Mouse (Mus musculus) heart, adult 2 months (tissue): ENCODE results near the gene Smtn. TPM values are rescaled to one million over a fixed set of nuclear protein-coding genes. Genes with fewer than 3 reads are reported as not detected.

Experiments
- DNase-seq, 2 experiments: peaks; one replicate each; pipeline ENCODE4 v3.0.0; 2021
- H3K27ac ChIP-seq: fragments of 200-600 bp; 2 replicates; pipeline ENCODE4 v1.8.1; 2022
- H3K27me3 ChIP-seq: fragments of 200-500 bp; 2 replicates; pipeline ENCODE4 v1.6.1; 2012; ENCODE audit warnings: mild to moderate bottlenecking, low read length, inconsistent platforms, mixed read lengths; ENCODE audit not compliant: control insufficient read depth, insufficient read depth
- H3K36me3 ChIP-seq: fragments of 200-500 bp; 2 replicates; pipeline ENCODE4 v1.6.1; 2012; ENCODE audit warnings: low read length, inconsistent platforms; ENCODE audit not compliant: control insufficient read depth, insufficient read depth
- H3K4me1 ChIP-seq: fragments of 200-500 bp; 2 replicates; pipeline ENCODE4 v1.6.1; 2011; ENCODE audit warnings: low read length; ENCODE audit not compliant: control insufficient read depth, insufficient read depth
- H3K4me3 ChIP-seq: fragments of 200-600 bp; 2 replicates; pipeline ENCODE4 v1.8.1; 2022
- H3K79me2 ChIP-seq: fragments of 200-500 bp; replicated peaks from 2 replicates; pipeline ENCODE4 v1.6.1; 2012; ENCODE audit warnings: mild to moderate bottlenecking, inconsistent platforms, low read length, moderate library complexity, mixed read lengths; ENCODE audit not compliant: control insufficient read depth, insufficient read depth
- H3K9ac ChIP-seq: fragments of 200-500 bp; 2 replicates; pipeline ENCODE4 v1.6.1; 2012; ENCODE audit warnings: low read depth, mild to moderate bottlenecking, control low read depth, inconsistent platforms, low read length, mixed read lengths
- CTCF ChIP-seq: fragments of 200-600 bp; IDR thresholded peaks from 2 replicates; pipeline ENCODE4 v1.8.1; 2022; ENCODE audit warnings: antibody characterized with exemption, mild to moderate bottlenecking, moderate library complexity
- EP300 ChIP-seq: fragments of 200-500 bp; IDR thresholded peaks from 2 replicates; pipeline ENCODE4 v1.6.1; 2011; ENCODE audit warnings: low read depth, low read length, control low read depth; ENCODE audit not compliant: insufficient read depth
- POLR2A ChIP-seq: fragments of 200-500 bp; IDR thresholded peaks from 2 replicates; pipeline ENCODE4 v1.6.1; 2011; ENCODE audit warnings: mild to moderate bottlenecking, low read depth, low read length, control low read depth; ENCODE audit not compliant: insufficient read depth
- WGBS: fragments of 180-500 bp; shearing (Covaris S2); methylation state at CpG from one replicate; pipeline ENCODE4 v1.1.7; 2018; 5-methylcytosine and 5-hydroxymethylcytosine counted together
- intact Hi-C: fragments of 180-260 bp; cut with DNase I; formaldehyde crosslinking; loops from one replicate; pipeline ENCODE4 v1.15.1; 2025
- polyA plus RNA-seq: library from polyadenylated mRNA; depleted of rRNA; stranded (reverse); fragments of >200 nt; gene quantifications from 2 replicates; pipeline ENCODE4 v1.2.3, GENCODE M21; 2012; rRNA removed
- total RNA-seq, 2 experiments: library from RNA; stranded (reverse); gene quantifications; 2 replicates each; pipeline ENCODE4 v1.2.3; 2021

The Smtn gene
- total and polyA plus RNA-seq, 3 experiments = 137 to 167 (median 154) TPM

DNA sequence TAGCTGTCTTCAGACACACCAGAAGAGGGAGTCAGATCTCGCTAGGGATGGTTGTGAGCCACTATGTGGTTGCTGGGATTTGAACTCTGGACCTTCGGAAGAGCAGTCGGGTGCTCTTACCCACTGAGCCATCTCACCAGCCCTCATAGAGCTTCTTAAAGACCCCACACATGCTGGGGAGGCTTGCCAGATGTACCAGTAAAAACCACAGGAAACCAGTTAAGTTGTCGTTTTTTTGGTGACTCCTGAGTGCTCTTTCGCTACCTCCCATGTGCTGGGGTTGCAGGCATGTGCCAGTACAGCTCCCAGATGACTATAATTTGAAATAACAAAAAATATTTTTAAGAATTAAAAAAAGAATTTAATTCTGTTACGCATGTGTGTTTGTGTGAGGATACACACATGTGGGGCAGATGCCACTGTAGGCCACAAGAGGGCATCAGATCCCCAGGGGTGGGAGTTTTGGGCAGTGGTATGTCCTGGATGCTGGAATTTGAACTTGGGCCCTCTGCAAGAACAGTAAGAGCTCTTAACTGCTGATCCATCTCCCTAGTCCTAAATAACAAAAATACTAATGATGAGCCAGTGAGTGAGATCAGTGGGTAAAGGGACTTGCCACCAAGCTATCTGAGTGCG is 65.8 kb downstream of the Smtn start:
- H3K27ac ChIP-seq = no peak overlapping the region
- H3K79me2 ChIP-seq = no peaks in the 10 kb centered on the region
- no peaks in the 10 kb centered on the region for H3K4me1 ChIP-seq
- DNase-seq = peak in 1 of 2 experiments; percentile 36
- H3K4me3 ChIP-seq = no peak overlapping the region
- intact Hi-C loops = loop anchor here (5.0 kb wide), 1 partner anchor 128 kb away; no protein-coding TSS in a partner anchor
- H3K27me3 ChIP-seq = no peaks in the 10 kb centered on the region
- H3K9ac ChIP-seq = no peak overlapping the region
- H3K36me3 ChIP-seq = no peaks in the 10 kb centered on the region
- no peak for TF ChIP-seq EP300
- TF ChIP-seq POLR2A = no peak
- peak; percentile 84 for TF ChIP-seq CTCF
- WGBS = 93% methylated on average over 7 of the region's 7 CpGs

DNA sequence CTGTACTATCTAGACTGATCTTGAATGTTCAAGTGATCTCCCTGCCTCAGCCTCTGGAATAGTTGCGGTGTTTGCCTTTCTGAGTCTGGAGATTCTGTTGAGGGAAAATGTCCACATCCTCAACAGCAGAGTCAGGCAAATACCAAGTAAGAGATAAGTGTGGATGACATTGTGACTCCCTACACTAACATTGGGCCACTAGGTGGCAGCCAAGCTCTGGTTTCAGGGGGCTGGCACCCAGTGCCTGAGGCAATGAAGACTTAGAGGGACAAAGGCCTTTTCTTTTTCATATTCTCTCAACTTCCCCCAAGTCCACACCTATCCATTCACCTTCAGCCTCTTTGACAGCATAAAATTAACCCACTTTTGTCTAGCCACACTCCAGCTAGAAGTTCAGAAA is 67.9 kb downstream of the Smtn start:
- H3K9ac ChIP-seq = no peak overlapping the region
- no peaks in the 10 kb centered on the region for H3K79me2 ChIP-seq
- no peak overlapping the region for H3K4me3 ChIP-seq
- TF ChIP-seq EP300 = peak; percentile 87; the same call in 1 of the 2 replicates
- TF ChIP-seq POLR2A = no peak
- peak; percentile 96 for TF ChIP-seq CTCF
- H3K36me3 ChIP-seq = no peaks in the 10 kb centered on the region
- no peak overlapping the region for H3K27ac ChIP-seq
- no peaks in the 10 kb centered on the region for H3K27me3 ChIP-seq
- 13% methylated on average over 1 of the region's 1 CpGs for WGBS
- H3K4me1 ChIP-seq = no peaks in the 10 kb centered on the region
- peak; percentile 83 to 90 for DNase-seq
- intact Hi-C loops = loop anchor here (1.0 to 5.0 kb wide), 3 partner anchors 130 to 314 kb away; no protein-coding TSS in a partner anchor

DNA sequence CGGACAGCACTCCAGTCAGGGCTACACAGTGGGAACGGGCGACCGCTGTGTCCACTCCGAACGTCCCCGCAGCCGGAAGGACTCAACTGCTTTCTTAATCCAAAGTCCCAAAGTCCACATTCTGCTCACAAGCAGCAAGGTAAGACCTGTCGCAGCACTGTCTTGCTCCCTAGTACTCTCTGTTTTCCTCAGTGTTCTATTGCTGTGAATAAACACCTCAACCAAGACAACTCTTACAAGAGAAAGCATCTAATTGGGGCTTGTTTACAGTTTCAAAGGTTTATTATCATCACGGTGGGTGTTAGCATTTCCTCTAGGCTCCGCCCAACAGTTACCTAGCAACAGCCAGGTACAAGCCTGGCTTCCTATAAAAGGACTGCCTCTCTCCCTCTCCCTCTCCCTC is 69.0 kb downstream of the Smtn start:
- H3K27me3 ChIP-seq = no peaks in the 10 kb centered on the region
- H3K9ac ChIP-seq = no peak overlapping the region
- H3K4me3 ChIP-seq = no peak overlapping the region
- TF ChIP-seq POLR2A (no peak), CTCF (no peak), EP300 (no peak)
- no peaks in the 10 kb centered on the region for H3K36me3 ChIP-seq
- no peaks in the 10 kb centered on the region for H3K79me2 ChIP-seq
- H3K27ac ChIP-seq = no peak overlapping the region
- WGBS = 42% methylated on average over 11 of the region's 11 CpGs
- no peaks in the 10 kb centered on the region for H3K4me1 ChIP-seq
- DNase-seq = no peak
- intact Hi-C loops = loop anchor here (5.0 kb wide), 1 partner anchor 131 kb away; no protein-coding TSS in a partner anchor

Other genes with a start within 250 kb of the Smtn start
- 10 to 100 TPM; 29.4 to 36.4 TPM for gene Pik3ip1, start 210.2 kb downstream of the Smtn start, total RNA-seq
- 29.5 and 36.2 TPM in 2 replicates for gene Pik3ip1, start 210.2 kb downstream of the Smtn start, polyA plus RNA-seq
- 10 to 100 TPM; 16.4 to 17.1 TPM for gene Limk2, start 131.4 kb downstream of the Smtn start, total RNA-seq
- 39.5 and 41.8 TPM in 2 replicates for gene Limk2, start 131.4 kb downstream of the Smtn start, polyA plus RNA-seq
- 10 to 100 TPM; 19.9 to 21.6 TPM for gene Rnf185, start 88.2 kb downstream of the Smtn start, total RNA-seq
- 23.0 and 35.2 TPM in 2 replicates for gene Rnf185, start 88.2 kb downstream of the Smtn start, polyA plus RNA-seq
- under 1 TPM in 1 of 2 experiments, not detected in 1; 0.09 TPM for gene Pla2g3, start 52.3 kb downstream of the Smtn start, total RNA-seq
- gene Pla2g3, start 52.3 kb downstream of the Smtn start, polyA plus RNA-seq = 0.23 and 0.25 TPM in 2 replicates
- gene Inpp5j, start 35.8 kb downstream of the Smtn start, total RNA-seq = 10 to 100 TPM; 23.4 to 23.6 TPM
- 20.1 and 22.2 TPM in 2 replicates for gene Inpp5j, start 35.8 kb downstream of the Smtn start, polyA plus RNA-seq
- 10 to 100 TPM; 41.7 to 42.8 TPM for gene Selenom, start 25.9 kb downstream of the Smtn start, total RNA-seq
- 67.8 and 78.3 TPM in 2 replicates for gene Selenom, start 25.9 kb downstream of the Smtn start, polyA plus RNA-seq
- 10 to 100 TPM; 16.1 to 18.5 TPM for gene Morc2a, start 108.6 kb upstream of the Smtn start, total RNA-seq
- 6.6 and 13.4 TPM in 2 replicates for gene Morc2a, start 108.6 kb upstream of the Smtn start, polyA plus RNA-seq